Mouse (Mus musculus) heart, postnatal 0 days (tissue): ENCODE measurements at regions not wholly inside any gene's neighbourhood (a gene's known extent, or its start where the extent isn't known, plus 50 kb on each side); places are given as distances from the start of the nearest gene placed in this dataset.

Experiments used
- ATAC-seq: fragments of 200-750 bp; cut with Nextera tagmentation; 2 replicates; pipeline ENCODE4 v1.8.0; 2017; ENCODE audit warnings: low read depth, moderate number of reproducible peaks, moderate library complexity; ENCODE audit not compliant: insufficient read depth
- DNase-seq: peaks from one replicate; pipeline ENCODE4 v3.0.0-alpha.2; 2016; ENCODE audit warnings: low spot score
- H3K27ac ChIP-seq: fragments of 300-500 bp; sonication (generic); 2 replicates; pipeline ENCODE4 v1.5.1; 2014; ENCODE audit warnings: low read depth, mild to moderate bottlenecking
- H3K27me3 ChIP-seq: fragments of 300-500 bp; sonication (generic); 2 replicates; pipeline ENCODE4 v1.6.1; 2014; ENCODE audit warnings: low read length, mixed read lengths; ENCODE audit not compliant: control insufficient read depth, insufficient read depth
- H3K36me3 ChIP-seq: fragments of 300-500 bp; sonication (generic); replicated peaks from 2 replicates; pipeline ENCODE4 v1.6.1; 2014; ENCODE audit warnings: low read length, mixed read lengths; ENCODE audit not compliant: control insufficient read depth, insufficient read depth
- H3K4me1 ChIP-seq: fragments of 300-500 bp; sonication (generic); 2 replicates; pipeline ENCODE4 v1.6.1; 2014; ENCODE audit warnings: antibody characterized with exemption; ENCODE audit not compliant: control insufficient read depth, insufficient read depth
- H3K4me2 ChIP-seq: fragments of 300-500 bp; sonication (generic); 2 replicates; pipeline ENCODE4 v1.6.1; 2014; ENCODE audit warnings: low read depth, mild to moderate bottlenecking, low read length, moderate library complexity
- H3K4me3 ChIP-seq: fragments of 300-500 bp; sonication (generic); 2 replicates; pipeline ENCODE4 v1.5.1; 2014; ENCODE audit warnings: low read depth, low read length
- H3K9ac ChIP-seq: fragments of 300-500 bp; sonication (generic); replicated peaks from 2 replicates; pipeline ENCODE4 v1.6.1; 2014; ENCODE audit warnings: low read depth, low read length, mixed read lengths
- H3K9me3 ChIP-seq: fragments of 300-500 bp; sonication (generic); replicated peaks from 2 replicates; pipeline ENCODE4 v1.6.1; 2016; ENCODE audit warnings: low read length; ENCODE audit not compliant: control insufficient read depth
- CTCF ChIP-seq: IDR thresholded peaks from 2 replicates; pipeline ENCODE4 v1.5.1; 2016; ENCODE audit warnings: antibody characterized with exemption, control low read depth, low read depth
- EP300 ChIP-seq: IDR thresholded peaks from 2 replicates; pipeline ENCODE4 v1.6.1; 2016; ENCODE audit warnings: antibody characterized with exemption, low read depth
- WGBS: fragments of 180-500 bp; shearing (Covaris S2); extraction: QIAGEN DNeasy Blood & Tissue Kit; methylation state at CpG from one replicate; pipeline ENCODE4 v1.1.7; 2014; 5-methylcytosine and 5-hydroxymethylcytosine counted together

DNA sequence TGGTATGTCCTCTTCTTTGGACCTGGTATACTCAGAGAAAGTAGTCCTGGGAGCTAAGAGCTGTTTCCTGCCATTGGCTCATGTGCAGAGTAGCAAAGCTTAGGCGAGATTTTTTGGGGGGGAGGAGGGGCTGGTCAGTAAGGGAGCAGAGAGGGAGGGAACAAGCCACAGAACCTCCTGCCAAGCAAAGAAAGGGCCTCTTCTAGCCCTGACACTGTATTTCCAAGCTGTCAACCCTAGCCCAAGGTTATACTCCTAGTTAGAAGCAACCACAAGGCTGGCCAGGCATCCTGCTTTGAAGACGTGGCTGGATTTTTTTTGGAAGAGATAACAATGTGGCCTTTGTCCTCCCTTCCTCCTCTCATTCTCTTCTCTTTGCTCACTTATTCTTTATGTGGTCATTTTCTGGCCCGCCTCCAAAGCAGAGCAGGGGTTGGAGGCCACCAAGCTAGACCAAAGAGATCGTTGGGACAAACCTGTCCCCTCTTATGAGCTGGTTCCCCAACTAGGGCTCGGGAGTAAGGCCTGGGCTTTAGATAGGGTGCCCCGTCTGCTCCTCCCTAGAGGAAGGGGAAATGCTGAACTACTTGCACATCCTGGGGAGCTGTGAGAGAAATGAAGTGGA, 146.4 kb downstream of the Pja1 start:
- Histone ChIP-seq H3K4me3 (no peak overlapping the region), H3K4me1 (peaks cover 9% of the 10 kb centered on the region), H3K9me3 (no peaks in the 10 kb centered on the region), H3K27ac (peak overlapping the region; percentile 84), H3K9ac (no peak overlapping the region), H3K4me2 (no peak overlapping the region), H3K36me3 (no peaks in the 10 kb centered on the region), H3K27me3 (0 out of 2 replicates have a peak, but pooled peaks cover 6% of the 10 kb centered on the region)
- ATAC-seq: no peak
- DNase-seq: no peak
- TF ChIP-seq EP300 (no peak), CTCF (no peak)
- 43% methylated on average over 6 of the region's 6 CpGs for WGBS

DNA sequence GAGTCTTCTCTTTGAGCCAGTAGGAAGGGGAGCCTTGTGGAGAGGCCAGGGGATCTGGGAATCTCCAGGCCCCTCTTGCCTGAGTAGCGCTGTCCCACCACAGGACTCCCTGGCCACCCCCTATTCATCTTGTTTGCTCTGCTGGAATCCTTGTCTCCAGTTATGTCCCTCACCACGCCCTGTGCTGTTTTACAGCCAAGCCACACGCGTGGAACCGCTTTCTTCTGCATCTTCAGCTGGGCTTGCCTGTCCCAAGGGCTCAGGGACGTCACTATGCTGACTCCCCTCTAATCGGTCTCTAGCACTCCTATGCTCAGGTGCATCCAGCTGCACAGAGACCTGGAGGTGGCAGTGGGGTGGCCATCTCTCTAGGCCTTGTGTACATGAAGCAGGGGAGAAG, 151.3 kb downstream of the Pja1 start:
- Histone ChIP-seq H3K27ac (no peak overlapping the region), H3K36me3 (no peaks in the 10 kb centered on the region), H3K4me1 (peaks cover 3% of the 10 kb centered on the region), H3K9ac (no peak overlapping the region), H3K27me3 (no peaks in the 10 kb centered on the region), H3K9me3 (no peaks in the 10 kb centered on the region), H3K4me2 (no peak overlapping the region), H3K4me3 (no peak overlapping the region)
- ATAC-seq (no peak), DNase-seq (no peak)
- 69% methylated on average over 7 of the region's 7 CpGs for WGBS
- no peak for TF ChIP-seq CTCF
- no peak for TF ChIP-seq EP300

DNA sequence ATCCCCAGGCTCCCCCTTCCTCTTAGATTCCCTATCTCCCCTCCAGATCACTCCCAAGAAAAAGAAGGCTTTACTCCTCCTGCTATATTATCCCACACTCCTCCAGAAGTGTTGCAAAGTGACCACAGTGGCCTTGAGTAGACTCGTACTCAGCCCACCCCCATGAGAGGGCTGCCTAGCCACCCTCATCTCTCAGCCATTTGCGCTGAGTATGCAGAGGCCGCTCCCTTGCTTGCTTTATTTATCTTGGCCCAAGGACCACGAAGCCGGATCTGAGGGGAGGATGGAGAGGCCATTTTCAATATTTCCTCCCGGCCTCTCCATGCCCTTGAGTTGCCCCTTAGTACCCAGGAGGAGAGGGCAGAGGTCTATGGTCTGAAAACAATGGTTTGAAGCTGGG, 151.9 kb downstream of the Pja1 start:
- no peak for ATAC-seq
- H3K9ac ChIP-seq: no peak overlapping the region
- DNase-seq: no peak
- no peak overlapping the region for H3K4me3 ChIP-seq
- no peaks in the 10 kb centered on the region; the same call in 1 of the 2 replicates for H3K4me1 ChIP-seq
- no peak overlapping the region for H3K4me2 ChIP-seq
- H3K9me3 ChIP-seq: no peaks in the 10 kb centered on the region
- WGBS: 47% methylated on average over 6 of the region's 6 CpGs
- H3K27me3 ChIP-seq: no peaks in the 10 kb centered on the region
- TF ChIP-seq EP300 (no peak), CTCF (no peak)
- no peak overlapping the region for H3K27ac ChIP-seq
- no peaks in the 10 kb centered on the region for H3K36me3 ChIP-seq

DNA sequence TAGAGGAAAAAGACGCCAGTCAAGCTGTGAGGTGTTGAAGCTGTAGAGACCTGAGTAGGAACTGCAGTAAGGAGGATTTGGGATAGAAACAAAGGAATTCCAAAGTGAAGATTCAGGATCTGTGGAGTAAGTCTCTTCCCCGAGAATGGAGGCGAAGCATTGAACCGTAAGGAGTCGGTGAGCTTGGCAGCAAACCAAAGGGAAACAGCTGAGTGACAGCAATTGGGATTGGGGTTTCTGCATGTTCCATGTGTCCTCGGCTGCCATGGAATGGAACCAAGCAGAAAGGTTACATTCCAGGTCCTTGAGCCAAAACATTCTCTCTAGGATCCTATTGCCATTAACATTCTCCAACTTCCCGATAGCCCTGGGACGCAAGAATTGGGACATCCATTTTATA, 152.9 kb downstream of the Pja1 start:
- Histone ChIP-seq H3K9me3 (no peaks in the 10 kb centered on the region), H3K27ac (no peak overlapping the region), H3K27me3 (no peaks in the 10 kb centered on the region), H3K4me2 (no peak overlapping the region), H3K36me3 (no peaks in the 10 kb centered on the region), H3K4me3 (no peak overlapping the region), H3K9ac (no peak overlapping the region), H3K4me1 (no peaks in the 10 kb centered on the region; the same call in 1 of the 2 replicates)
- ATAC-seq (no peak), DNase-seq (no peak)
- TF ChIP-seq EP300: no peak
- no peak for TF ChIP-seq CTCF
- WGBS: 62% methylated on average over 8 of the region's 8 CpGs

DNA sequence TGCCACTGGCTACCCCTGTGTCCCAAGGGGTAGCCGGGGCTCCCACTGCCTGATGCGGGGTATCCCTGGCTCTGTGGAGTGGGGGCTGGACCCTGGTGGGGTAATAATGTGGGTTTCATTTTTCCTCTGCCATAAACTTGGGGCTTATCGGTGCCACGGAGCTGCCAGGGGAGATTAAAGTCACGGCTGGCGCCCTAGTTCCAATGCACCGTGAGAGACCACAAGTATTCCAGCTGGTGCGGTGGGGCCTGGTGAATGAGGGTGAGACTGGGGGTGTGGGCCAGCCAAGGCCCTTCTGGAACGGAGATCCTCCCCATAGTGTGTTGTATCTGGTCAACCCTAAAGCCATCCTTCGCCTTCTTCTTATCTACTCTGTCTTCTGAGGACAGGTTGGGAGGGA, 153.3 kb downstream of the Pja1 start:
- no peak overlapping the region for H3K4me2 ChIP-seq
- H3K4me1 ChIP-seq: no peaks in the 10 kb centered on the region; the same call in 1 of the 2 replicates
- no peak for DNase-seq
- H3K36me3 ChIP-seq: no peaks in the 10 kb centered on the region
- H3K4me3 ChIP-seq: no peak overlapping the region
- H3K27me3 ChIP-seq: no peaks in the 10 kb centered on the region
- H3K27ac ChIP-seq: no peak overlapping the region
- no peaks in the 10 kb centered on the region for H3K9me3 ChIP-seq
- TF ChIP-seq CTCF: no peak
- TF ChIP-seq EP300: no peak
- H3K9ac ChIP-seq: no peak overlapping the region
- 79% methylated on average over 10 of the region's 10 CpGs for WGBS
- ATAC-seq: no peak
